Mouse (Mus musculus): ENCODE data around the gene Defa20. TPM values are rescaled to one million over a fixed set of nuclear protein-coding genes. Genes with fewer than 3 reads are reported as not detected.
"Not testable (repeated sequence)": the region's sequence is repeated elsewhere in the genome, so short reads cannot be mapped to it uniquely, and the experiment has no call there.

Defa20 gene
- polyA plus RNA-seq (2015; fragmentation: Nextera tagmentation; extraction: Ambion mirVana), result not detected in 2 replicates

GRCm38 (mm10) chr8:21508958-21509357 lies at the start of gene Defa20:
TSS of gene Defa20 (plus strand) at chr8:21509258.
- H3K4me3 ChIP-seq (replicated peaks); H3K4me1 ChIP-seq (replicated peaks); H3K4me2 ChIP-seq; H3K9me3 ChIP-seq (replicated peaks); H3K27me3 ChIP-seq; H3K27ac ChIP-seq (replicated peaks); ATAC-seq (ENCODE audit: insufficient read depth); H3K9ac ChIP-seq; H3K36me3 ChIP-seq (replicated peaks): not testable (repeated sequence)
- no CpG with 5 or more reads among the region's 2 CpGs for WGBS (ENCODE audit: insufficient replicate concordance)

- H3K4me1 ChIP-seq (replicated peaks); H3K9me3 ChIP-seq (replicated peaks); H3K36me3 ChIP-seq (replicated peaks); H3K9ac ChIP-seq; H3K4me2 ChIP-seq; ATAC-seq (ENCODE audit: insufficient read depth); H3K27ac ChIP-seq (replicated peaks); H3K27me3 ChIP-seq; H3K4me3 ChIP-seq (replicated peaks): not testable (repeated sequence)
- WGBS (ENCODE audit: insufficient replicate concordance), result no CpG with 5 or more reads among the region's 2 CpGs
These were observed 19.7 kb downstream of the Defa20 start, which contains the start of gene Defa32 for GRCm38 (mm10) chr8:21528732-21529131. TSS of gene Defa32 (plus strand) at chr8:21529032.

Other genes with a start within 250 kb of the Defa20 start
- gene Defa27, start 193.7 kb upstream of the Defa20 start, polyA plus RNA-seq (2015; fragmentation: Nextera tagmentation; extraction: Ambion mirVana), result not detected in 2 replicates
- not detected in 2 replicates for gene Defa29, start 182.2 kb upstream of the Defa20 start, polyA plus RNA-seq (2015; fragmentation: Nextera tagmentation; extraction: Ambion mirVana)
- gene Defa2, start 130.7 kb upstream of the Defa20 start, polyA plus RNA-seq (2015; fragmentation: Nextera tagmentation; extraction: Ambion mirVana), result not detected in 2 replicates
- gene Defa33, start 117.4 kb upstream of the Defa20 start, polyA plus RNA-seq (2015; fragmentation: Nextera tagmentation; extraction: Ambion mirVana), result not detected in 2 replicates
- gene Defa36, start 81.8 kb upstream of the Defa20 start, polyA plus RNA-seq (2015; fragmentation: Nextera tagmentation; extraction: Ambion mirVana), result not detected in 2 replicates
- gene Gm7849, start 52.7 kb upstream of the Defa20 start, polyA plus RNA-seq (2015; fragmentation: Nextera tagmentation; extraction: Ambion mirVana), result not detected in 2 replicates
- gene Defa32, start 19.8 kb downstream of the Defa20 start, polyA plus RNA-seq (2015; fragmentation: Nextera tagmentation; extraction: Ambion mirVana), result not detected in 2 replicates
- not detected in 2 replicates for gene Defa37, start 56.1 kb downstream of the Defa20 start, polyA plus RNA-seq (2015; fragmentation: Nextera tagmentation; extraction: Ambion mirVana)
- gene Defa28, start 73.7 kb downstream of the Defa20 start, polyA plus RNA-seq (2015; fragmentation: Nextera tagmentation; extraction: Ambion mirVana), result not detected in 2 replicates
- gene Gm7861, start 85.2 kb downstream of the Defa20 start, polyA plus RNA-seq (2015; fragmentation: Nextera tagmentation; extraction: Ambion mirVana), result not detected in 2 replicates
- not detected in 2 replicates for gene Defa26, start 108.9 kb downstream of the Defa20 start, polyA plus RNA-seq (2015; fragmentation: Nextera tagmentation; extraction: Ambion mirVana)
- not detected in 2 replicates for gene Defa17, start 146.5 kb downstream of the Defa20 start, polyA plus RNA-seq (2015; fragmentation: Nextera tagmentation; extraction: Ambion mirVana)
- gene Defa34, start 156.5 kb downstream of the Defa20 start, polyA plus RNA-seq (2015; fragmentation: Nextera tagmentation; extraction: Ambion mirVana), result not detected in 2 replicates
- gene AY761184, start 194.4 kb downstream of the Defa20 start, polyA plus RNA-seq (2015; fragmentation: Nextera tagmentation; extraction: Ambion mirVana), result not detected in 2 replicates
- not detected in 2 replicates for gene Defa24, start 225.2 kb downstream of the Defa20 start, polyA plus RNA-seq (2015; fragmentation: Nextera tagmentation; extraction: Ambion mirVana)